Mouse (Mus musculus): ENCODE measurements at regions not wholly inside any gene's neighbourhood (a gene's known extent, or its start where the extent isn't known, plus 50 kb on each side); places are given as distances from the start of the nearest gene placed in this dataset.

DNA sequence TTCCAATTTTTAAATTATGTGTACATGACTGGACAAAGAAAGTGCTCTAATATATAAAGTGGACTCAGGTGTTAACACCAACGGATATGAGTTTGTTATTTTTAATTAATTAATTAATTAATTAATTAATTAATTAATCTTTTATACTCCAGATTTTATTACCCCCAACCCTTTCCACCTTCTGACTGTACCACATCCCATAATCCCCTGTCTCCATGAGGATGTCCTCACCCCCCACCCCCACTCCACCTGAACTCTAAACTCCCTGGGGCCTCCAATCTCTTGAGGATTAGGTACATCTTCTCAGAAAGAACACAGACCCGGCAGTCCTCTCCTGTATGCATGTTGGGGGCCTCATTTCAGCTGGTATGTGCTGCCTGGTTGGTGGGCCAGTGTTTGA lies 182.8 kb downstream of the Rassf9 start:
- no peak overlapping the region for H3ac ChIP-seq (ENCODE audit: control insufficient read depth, insufficient read length, low read depth)
- H3K36me3 ChIP-seq (ENCODE audit: control insufficient read depth, insufficient read depth): no peaks in the 10 kb centered on the region
- H3K27me3 ChIP-seq (ENCODE audit: control insufficient read depth, insufficient read depth, insufficient read length): no peaks in the 10 kb centered on the region
- TF ChIP-seq CEBPB (IDR thresholded peaks at IDR 0.05; ENCODE audit: low read depth): no peak
- TF ChIP-seq FOSL1 (IDR thresholded peaks at IDR 0.05; ENCODE audit: insufficient read depth, low read length, poor library complexity, severe bottlenecking): no peak
- TF ChIP-seq MYOD1 (IDR thresholded peaks at IDR 0.05; ENCODE audit: control insufficient read depth, insufficient read length, low read depth): no peak
- no peak for TF ChIP-seq MAX (IDR thresholded peaks at IDR 0.05)
- no peak for TF ChIP-seq MYOG (IDR thresholded peaks at IDR 0.05; ENCODE audit: control insufficient read depth, extremely low read depth, insufficient read length)
- no peak for TF ChIP-seq USF1 (IDR thresholded peaks at IDR 0.05; ENCODE audit: low read depth)
- no peak for TF ChIP-seq CTCF (IDR thresholded peaks at IDR 0.05; ENCODE audit: control insufficient read depth, insufficient read depth, insufficient read length)
- no peaks in the 10 kb centered on the region for H3K79me3 ChIP-seq (ENCODE audit: low read depth)
- no peak overlapping the region for H3K4me3 ChIP-seq (ENCODE audit: insufficient read depth, poor library complexity, severe bottlenecking)
- no peaks in the 10 kb centered on the region for H3K79me2 ChIP-seq (ENCODE audit: control insufficient read depth, insufficient read depth)

DNA sequence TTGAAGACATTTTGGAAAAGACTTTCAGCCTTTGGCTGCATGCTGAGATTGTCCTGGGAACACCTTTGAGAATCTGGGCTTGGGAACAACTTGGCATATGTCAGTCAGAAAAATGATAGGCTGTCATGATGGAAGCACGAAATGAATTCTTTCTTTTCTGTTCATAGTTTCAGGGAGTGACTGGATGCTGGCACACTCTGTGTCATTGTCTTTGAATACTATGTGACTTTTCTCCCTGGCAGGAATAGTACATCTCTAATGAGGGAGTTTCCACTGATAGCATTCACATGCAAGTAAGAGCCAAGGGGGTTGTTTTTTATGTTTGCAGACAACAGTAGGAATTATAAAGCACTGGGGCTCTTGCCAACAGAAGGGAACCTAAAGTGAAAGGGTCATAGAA lies 177.9 kb downstream of the Rassf9 start:
- H3ac ChIP-seq (ENCODE audit: control insufficient read depth, insufficient read length, low read depth): no peak overlapping the region
- no peak overlapping the region for H3K4me3 ChIP-seq (ENCODE audit: insufficient read depth, poor library complexity, severe bottlenecking)
- H3K79me2 ChIP-seq (ENCODE audit: control insufficient read depth, insufficient read depth): no peaks in the 10 kb centered on the region
- H3K79me3 ChIP-seq (ENCODE audit: low read depth): no peaks in the 10 kb centered on the region
- no peaks in the 10 kb centered on the region for H3K27me3 ChIP-seq (ENCODE audit: control insufficient read depth, insufficient read depth, insufficient read length)
- no peaks in the 10 kb centered on the region for H3K36me3 ChIP-seq (ENCODE audit: control insufficient read depth, insufficient read depth)
- TF ChIP-seq FOSL1 (IDR thresholded peaks at IDR 0.05; ENCODE audit: insufficient read depth, low read length, poor library complexity, severe bottlenecking): no peak
- TF ChIP-seq CEBPB (IDR thresholded peaks at IDR 0.05; ENCODE audit: low read depth): no peak
- TF ChIP-seq MAX (IDR thresholded peaks at IDR 0.05): no peak
- TF ChIP-seq CTCF (IDR thresholded peaks at IDR 0.05; ENCODE audit: control insufficient read depth, insufficient read depth, insufficient read length): no peak
- no peak for TF ChIP-seq MYOD1 (IDR thresholded peaks at IDR 0.05; ENCODE audit: control insufficient read depth, insufficient read length, low read depth)
- TF ChIP-seq USF1 (IDR thresholded peaks at IDR 0.05; ENCODE audit: low read depth): no peak
- TF ChIP-seq MYOG (IDR thresholded peaks at IDR 0.05; ENCODE audit: control insufficient read depth, extremely low read depth, insufficient read length): no peak

DNA sequence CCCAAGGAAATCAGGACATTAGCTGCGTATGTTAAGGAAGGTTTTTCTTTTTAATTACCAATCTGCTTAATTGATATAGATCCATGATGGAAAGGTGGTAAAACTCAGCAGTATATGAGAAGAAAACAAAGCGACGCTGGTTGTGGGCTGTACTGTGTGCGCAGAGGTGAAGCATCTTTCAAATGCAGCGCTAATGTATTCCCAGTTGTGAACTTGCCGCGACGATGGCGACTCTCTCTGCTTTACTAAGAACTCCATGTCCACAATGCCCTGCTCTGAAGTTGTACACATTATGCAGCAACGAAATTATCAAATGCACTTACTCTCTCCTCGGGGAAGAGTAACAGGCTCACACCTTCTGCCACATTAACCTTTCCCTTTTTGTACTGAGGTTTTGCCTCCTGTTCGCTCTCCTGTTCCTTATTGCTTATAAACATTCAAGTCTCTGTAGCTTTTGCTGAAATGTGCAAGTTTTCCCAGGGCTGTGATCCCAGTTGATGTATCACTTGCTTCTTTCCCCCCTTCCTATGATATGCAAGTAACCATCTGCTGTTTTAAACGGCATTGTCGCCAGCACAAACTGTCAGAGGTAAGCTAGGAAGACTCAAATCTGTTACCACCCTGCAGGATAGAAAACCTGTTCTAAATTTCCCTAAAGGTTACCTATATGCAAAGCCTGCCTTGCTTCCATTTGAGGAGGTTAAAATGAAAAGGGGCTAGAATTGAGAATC lies 174.8 kb downstream of the Rassf9 start:
- no peak overlapping the region for H3ac ChIP-seq (ENCODE audit: control insufficient read depth, insufficient read length, low read depth)

DNA sequence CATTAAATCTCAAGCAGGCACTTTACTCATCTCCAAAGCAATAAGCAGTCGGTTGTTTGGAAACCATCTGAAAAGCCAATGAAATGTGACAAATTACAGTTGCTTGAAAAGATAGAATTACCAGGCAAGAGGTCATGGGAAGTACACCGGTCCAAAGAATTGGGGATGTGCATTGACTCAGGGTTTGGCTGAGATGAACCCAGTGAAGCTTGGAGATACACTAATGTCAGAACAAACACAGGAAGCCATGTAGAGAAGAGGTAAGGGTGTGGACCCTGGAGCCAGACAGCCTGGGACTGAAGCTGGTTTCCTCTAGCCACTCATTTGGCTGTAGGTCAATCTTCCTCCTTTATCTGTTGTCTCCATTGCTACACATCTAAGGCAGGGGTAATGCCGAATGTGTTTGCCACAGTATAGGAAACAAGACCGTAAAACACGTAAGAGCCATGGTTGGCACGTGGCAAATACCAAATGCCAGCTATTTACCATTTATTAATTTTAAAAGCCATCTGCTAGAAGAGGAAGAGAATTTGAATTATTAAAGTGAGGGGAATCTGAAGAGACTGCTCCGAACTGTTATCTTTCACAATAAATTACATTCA lies 173.9 kb downstream of the Rassf9 start:
- no peaks in the 10 kb centered on the region for H3K36me3 ChIP-seq (ENCODE audit: control insufficient read depth, insufficient read depth)

More for the DNA sequence above, 174.8 kb downstream of the Rassf9 start:
- H3K36me3 ChIP-seq (ENCODE audit: control insufficient read depth, insufficient read depth): no peaks in the 10 kb centered on the region
- no peaks in the 10 kb centered on the region for H3K79me3 ChIP-seq (ENCODE audit: low read depth)
- no peak for TF ChIP-seq MYOG (IDR thresholded peaks at IDR 0.05; ENCODE audit: control insufficient read depth, extremely low read depth, insufficient read length)
- TF ChIP-seq FOSL1 (IDR thresholded peaks at IDR 0.05; ENCODE audit: insufficient read depth, low read length, poor library complexity, severe bottlenecking): no peak
- TF ChIP-seq USF1 (IDR thresholded peaks at IDR 0.05; ENCODE audit: low read depth): no peak
- TF ChIP-seq MAX (IDR thresholded peaks at IDR 0.05): no peak
- TF ChIP-seq CEBPB (IDR thresholded peaks at IDR 0.05; ENCODE audit: low read depth): no peak
- no peak for TF ChIP-seq MYOD1 (IDR thresholded peaks at IDR 0.05; ENCODE audit: control insufficient read depth, insufficient read length, low read depth)
- TF ChIP-seq CTCF (IDR thresholded peaks at IDR 0.05; ENCODE audit: control insufficient read depth, insufficient read depth, insufficient read length): no peak
- no peaks in the 10 kb centered on the region for H3K27me3 ChIP-seq (ENCODE audit: control insufficient read depth, insufficient read depth, insufficient read length)
- no peaks in the 10 kb centered on the region for H3K79me2 ChIP-seq (ENCODE audit: control insufficient read depth, insufficient read depth)
- H3K4me3 ChIP-seq (ENCODE audit: insufficient read depth, poor library complexity, severe bottlenecking): no peak overlapping the region

DNA sequence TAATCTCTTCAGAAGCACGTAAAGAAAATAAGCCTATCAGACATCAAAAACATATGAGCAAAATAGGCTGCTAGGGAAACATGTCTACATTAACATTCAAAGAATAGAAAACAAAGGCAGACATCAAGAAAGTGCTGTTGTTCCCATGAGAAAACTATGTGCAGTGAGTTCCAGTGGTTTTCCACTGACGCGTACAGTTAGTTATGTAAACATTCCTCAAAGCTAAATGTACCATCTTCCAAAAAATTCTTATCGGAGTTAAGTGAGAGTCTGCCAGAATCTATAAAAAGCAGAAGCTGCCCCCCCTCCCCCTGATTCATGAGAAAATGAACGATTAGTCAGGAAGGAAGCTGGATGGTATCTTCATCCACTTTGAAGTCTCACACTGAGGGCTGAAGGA lies 155.3 kb downstream of the Rassf9 start:
- H3K27me3 ChIP-seq (ENCODE audit: control insufficient read depth, insufficient read depth, insufficient read length): no peaks in the 10 kb centered on the region
- no peaks in the 10 kb centered on the region for H3K79me3 ChIP-seq (ENCODE audit: low read depth)
- H3K36me3 ChIP-seq (ENCODE audit: control insufficient read depth, insufficient read depth): no peaks in the 10 kb centered on the region
- H3K4me3 ChIP-seq (ENCODE audit: insufficient read depth, poor library complexity, severe bottlenecking): no peak overlapping the region
- no peak overlapping the region for H3ac ChIP-seq (ENCODE audit: control insufficient read depth, insufficient read length, low read depth)
- no peak for TF ChIP-seq CTCF (IDR thresholded peaks at IDR 0.05; ENCODE audit: control insufficient read depth, insufficient read depth, insufficient read length)
- TF ChIP-seq FOSL1 (IDR thresholded peaks at IDR 0.05; ENCODE audit: insufficient read depth, low read length, poor library complexity, severe bottlenecking): no peak
- TF ChIP-seq USF1 (IDR thresholded peaks at IDR 0.05; ENCODE audit: low read depth): no peak
- no peak for TF ChIP-seq MYOG (IDR thresholded peaks at IDR 0.05; ENCODE audit: control insufficient read depth, extremely low read depth, insufficient read length)
- no peak for TF ChIP-seq MAX (IDR thresholded peaks at IDR 0.05)
- TF ChIP-seq MYOD1 (IDR thresholded peaks at IDR 0.05; ENCODE audit: control insufficient read depth, insufficient read length, low read depth): no peak
- no peak for TF ChIP-seq CEBPB (IDR thresholded peaks at IDR 0.05; ENCODE audit: low read depth)
- H3K79me2 ChIP-seq (ENCODE audit: control insufficient read depth, insufficient read depth): no peaks in the 10 kb centered on the region

More for the DNA sequence above, 173.9 kb downstream of the Rassf9 start:
- Histone ChIP-seq H3ac (ENCODE audit: control insufficient read depth, insufficient read length, low read depth) (no peak overlapping the region), H3K79me2 (ENCODE audit: control insufficient read depth, insufficient read depth) (no peaks in the 10 kb centered on the region), H3K27me3 (ENCODE audit: control insufficient read depth, insufficient read depth, insufficient read length) (no peaks in the 10 kb centered on the region), H3K79me3 (ENCODE audit: low read depth) (no peaks in the 10 kb centered on the region), H3K4me3 (ENCODE audit: insufficient read depth, poor library complexity, severe bottlenecking) (no peak overlapping the region)
- no peak for TF ChIP-seq MYOD1 (IDR thresholded peaks at IDR 0.05; ENCODE audit: control insufficient read depth, insufficient read length, low read depth)
- no peak for TF ChIP-seq CEBPB (IDR thresholded peaks at IDR 0.05; ENCODE audit: low read depth)
- TF ChIP-seq MYOG (IDR thresholded peaks at IDR 0.05; ENCODE audit: control insufficient read depth, extremely low read depth, insufficient read length): no peak
- no peak for TF ChIP-seq FOSL1 (IDR thresholded peaks at IDR 0.05; ENCODE audit: insufficient read depth, low read length, poor library complexity, severe bottlenecking)
- no peak for TF ChIP-seq USF1 (IDR thresholded peaks at IDR 0.05; ENCODE audit: low read depth)
- no peak for TF ChIP-seq MAX (IDR thresholded peaks at IDR 0.05)
- no peak for TF ChIP-seq CTCF (IDR thresholded peaks at IDR 0.05; ENCODE audit: control insufficient read depth, insufficient read depth, insufficient read length)
